Mouse (Mus musculus): ENCODE measurements around the gene Larp1. TPM values are rescaled to one million over a fixed set of nuclear protein-coding genes. Genes with fewer than 3 reads are reported as not detected.

The Larp1 gene
- total and polyA plus RNA-seq, 3 experiments: 73.9 to 2,325 (median 201) TPM

- Histone ChIP-seq H3K4me3 (ENCODE audit: control insufficient read depth in 1 of 2, insufficient read depth in 1 of 2, low read depth in 2 of 2, low read length in 2 of 2) (peak overlapping the region; percentile 4 to 98; a peak in 3 of 4 replicates), H3K27ac (ENCODE audit: control insufficient read depth, low read depth, low read length) (no peak overlapping the region), H3K4me1 (ENCODE audit: control insufficient read depth in 1 of 2, insufficient read depth in 2 of 2, low read length in 2 of 2) (peaks cover 31 to 44% of the 10 kb centered on the region in 2 experiments), H3K9ac (ENCODE audit: control insufficient read depth, low read depth, low read length, poor library complexity, severe bottlenecking) (peak overlapping the region; percentile 99), H3K36me3 (ENCODE audit: control insufficient read depth in 1 of 2, insufficient read depth in 2 of 2, low read length in 2 of 2) (peaks cover 2 to 61% of the 10 kb centered on the region in 2 experiments; a peak in 3 of 4 replicates), H3K79me2 (ENCODE audit: control insufficient read depth, insufficient read depth, low read length, poor library complexity) (peaks cover 85% of the 10 kb centered on the region), H3K27me3 (ENCODE audit: control insufficient read depth in 1 of 2, insufficient read depth in 2 of 2, low read length in 2 of 2) (no peaks in the 10 kb centered on the region), H3K9me3 (replicated peaks; ENCODE audit: insufficient read depth, low read length) (no peaks in the 10 kb centered on the region)
- DNase-seq (ENCODE audit: low read depth, low spot score): no peak
- TF ChIP-seq SIN3A (IDR thresholded peaks at IDR 0.05; ENCODE audit: low read length): 0 out of 2 replicates have a peak, but pooled peaks have one; percentile 21
- TF ChIP-seq JUND (IDR thresholded peaks at IDR 0.05; ENCODE audit: low read depth, low read length): no peak
- TF ChIP-seq HCFC1 (IDR thresholded peaks at IDR 0.05; ENCODE audit: low read depth, low read length): no peak
- peak; percentile 50 for TF ChIP-seq MXI1 (IDR thresholded peaks at IDR 0.05; ENCODE audit: low read depth, low read length)
Observed at GRCm38 (mm10) chr11:58011813-58012212, 2.9 kb downstream of the Larp1 start.

GRCm38 (mm10) chr11:58012674-58013073 is 3.8 kb downstream of the Larp1 start:
- H3K4me1 ChIP-seq (ENCODE audit: control insufficient read depth in 1 of 2, insufficient read depth in 2 of 2, low read length in 2 of 2): peaks cover 33 to 42% of the 10 kb centered on the region in 2 experiments
- DNase-seq (ENCODE audit: low read depth, low spot score): no peak
- no peak overlapping the region for H3K9ac ChIP-seq (ENCODE audit: control insufficient read depth, low read depth, low read length, poor library complexity, severe bottlenecking)
- H3K79me2 ChIP-seq (ENCODE audit: control insufficient read depth, insufficient read depth, low read length, poor library complexity): peaks cover 93% of the 10 kb centered on the region
- no peaks in the 10 kb centered on the region for H3K27me3 ChIP-seq (ENCODE audit: control insufficient read depth in 1 of 2, insufficient read depth in 2 of 2, low read length in 2 of 2)
- peak in 1 of 3 experiments; percentile 27; a peak in 3 of 6 replicates for TF ChIP-seq CTCF (IDR thresholded peaks at IDR 0.05 in 2 of 3, conservative IDR thresholded peaks at IDR 0.05 in 1 of 3; ENCODE audit: control insufficient read depth in 1 of 3, insufficient read depth in 1 of 3, low read depth in 2 of 3, low read length in 3 of 3, poor library complexity in 1 of 3, severe bottlenecking in 1 of 3)
- no peak for TF ChIP-seq CHD2 (IDR thresholded peaks at IDR 0.05; ENCODE audit: low read length)
- 0 out of 2 replicates have a peak, but pooled peaks have one; percentile 25 for TF ChIP-seq MYC (IDR thresholded peaks at IDR 0.05; ENCODE audit: low read depth, low read length)
- peak; percentile 43; the same call in 1 of the 2 replicates for TF ChIP-seq MXI1 (IDR thresholded peaks at IDR 0.05; ENCODE audit: low read depth, low read length)
- TF ChIP-seq USF2 (IDR thresholded peaks at IDR 0.05; ENCODE audit: borderline replicate concordance in 1 of 2, insufficient read depth in 1 of 2, low read depth in 1 of 2, low read length in 2 of 2): no peak
- H3K27ac ChIP-seq (ENCODE audit: control insufficient read depth, low read depth, low read length): no peak overlapping the region
- H3K9me3 ChIP-seq (replicated peaks; ENCODE audit: insufficient read depth, low read length): no peaks in the 10 kb centered on the region
- peaks cover 2 to 63% of the 10 kb centered on the region in 2 experiments; a peak in 3 of 4 replicates for H3K36me3 ChIP-seq (ENCODE audit: control insufficient read depth in 1 of 2, insufficient read depth in 2 of 2, low read length in 2 of 2)
- H3K4me3 ChIP-seq (ENCODE audit: control insufficient read depth in 1 of 2, insufficient read depth in 1 of 2, low read depth in 2 of 2, low read length in 2 of 2): no peak overlapping the region

GRCm38 (mm10) chr11:58013100-58013499 is 4.2 kb downstream of the Larp1 start:
- H3K27ac ChIP-seq (ENCODE audit: control insufficient read depth, low read depth, low read length): no peak overlapping the region

More at GRCm38 (mm10) chr11:58013100-58013499, 4.2 kb downstream of the Larp1 start:
- peaks cover 96% of the 10 kb centered on the region for H3K79me2 ChIP-seq (ENCODE audit: control insufficient read depth, insufficient read depth, low read length, poor library complexity)
- no peak overlapping the region; the same call in 1 of the 2 replicates for H3K9ac ChIP-seq (ENCODE audit: control insufficient read depth, low read depth, low read length, poor library complexity, severe bottlenecking)
- TF ChIP-seq MXI1 (IDR thresholded peaks at IDR 0.05; ENCODE audit: low read depth, low read length) (0 out of 2 replicates have a peak, but pooled peaks have one; percentile 15), GABPA (IDR thresholded peaks at IDR 0.05; ENCODE audit: low read depth, low read length) (no peak)
- no peaks in the 10 kb centered on the region for H3K9me3 ChIP-seq (replicated peaks; ENCODE audit: insufficient read depth, low read length)
- no peaks in the 10 kb centered on the region for H3K27me3 ChIP-seq (ENCODE audit: control insufficient read depth in 1 of 2, insufficient read depth in 2 of 2, low read length in 2 of 2)
- no peak for DNase-seq (ENCODE audit: low read depth, low spot score)
- H3K4me1 ChIP-seq (ENCODE audit: control insufficient read depth in 1 of 2, insufficient read depth in 2 of 2, low read length in 2 of 2): peaks cover 33 to 39% of the 10 kb centered on the region in 2 experiments
- H3K36me3 ChIP-seq (ENCODE audit: control insufficient read depth in 1 of 2, insufficient read depth in 2 of 2, low read length in 2 of 2): peaks cover 4 to 64% of the 10 kb centered on the region in 2 experiments
- no peak overlapping the region for H3K4me3 ChIP-seq (ENCODE audit: control insufficient read depth in 1 of 2, insufficient read depth in 1 of 2, low read depth in 2 of 2, low read length in 2 of 2)
